Mouse (Mus musculus): ENCODE measurements at regions not wholly inside any gene's neighbourhood (a gene's known extent, or its start where the extent isn't known, plus 50 kb on each side); places are given as distances from the start of the nearest gene placed in this dataset.

DNA sequence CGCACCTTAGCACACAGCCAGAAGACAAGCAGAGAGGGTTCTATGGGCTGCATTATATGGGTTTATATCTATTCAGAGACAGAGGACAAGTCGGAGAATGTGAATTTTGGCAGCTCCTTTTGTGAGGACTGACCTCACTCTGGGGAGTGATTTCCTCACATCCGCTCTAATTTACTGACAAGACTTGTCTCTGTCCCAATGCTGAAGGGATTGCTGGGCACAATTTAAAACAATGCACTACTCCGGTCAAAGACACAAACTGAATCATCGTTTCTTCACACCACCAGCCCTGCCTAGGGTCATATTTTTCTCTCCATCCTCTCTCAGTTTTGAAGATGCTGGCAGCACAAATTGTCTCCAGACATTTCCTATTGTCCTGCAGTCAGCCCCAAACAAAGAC lies 438.2 kb upstream of the Gm10131 start:
- peak; percentile 11 to 16 for DNase-seq

DNA sequence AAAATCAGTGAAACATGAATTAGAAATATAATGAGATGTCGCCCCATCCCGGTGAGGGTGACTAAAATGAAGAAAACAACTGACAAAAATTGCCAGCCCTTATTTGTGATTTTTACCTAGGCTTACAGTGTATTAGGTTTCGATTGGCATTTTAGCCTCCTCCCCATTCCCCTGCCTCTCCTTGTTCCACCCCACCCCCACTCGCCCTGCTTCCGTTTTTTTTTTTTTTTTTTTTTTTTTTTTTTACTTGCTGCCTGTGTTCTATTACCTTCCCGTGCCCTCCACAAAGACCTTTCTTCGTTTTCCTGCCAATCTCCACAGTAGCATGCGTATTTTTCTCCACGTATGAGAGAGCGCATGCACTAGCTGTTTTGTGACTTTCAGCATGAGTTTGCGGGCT lies 435.3 kb upstream of the Gm10131 start:
- DNase-seq: no peak

DNA sequence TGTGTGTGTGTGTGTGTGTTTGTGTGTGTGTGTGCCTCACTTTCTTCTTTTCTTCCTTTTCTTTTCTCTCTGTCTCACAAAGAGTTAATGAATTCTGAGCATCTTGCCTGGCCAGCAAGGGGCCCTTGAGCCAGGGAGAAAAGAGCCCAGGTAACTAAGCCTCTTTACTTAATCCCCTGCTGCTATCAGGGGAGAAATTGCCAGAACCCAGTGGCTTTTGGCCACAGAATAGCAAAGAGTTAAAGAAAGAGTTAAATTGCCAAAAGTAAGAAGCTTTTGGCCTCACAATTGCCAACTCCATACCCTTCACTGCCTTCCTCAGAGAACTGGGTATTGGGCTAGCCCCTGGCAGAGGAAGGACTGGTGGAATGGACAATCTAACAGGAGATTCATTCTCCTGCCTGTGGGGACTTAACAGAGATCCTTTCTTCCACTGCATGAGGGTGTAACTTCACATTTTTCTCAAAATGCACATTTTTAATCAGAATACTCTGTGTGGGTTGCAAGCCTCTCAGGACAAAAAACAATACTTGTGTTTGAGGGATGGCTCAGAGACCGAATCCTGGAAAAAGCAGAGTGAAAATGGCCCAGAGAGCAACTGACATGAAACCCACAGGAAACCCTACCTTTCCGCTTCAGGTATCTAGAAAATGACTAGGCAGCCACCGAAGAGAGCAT lies 431.0 kb upstream of the Gm10131 start:
- DNase-seq: no peak

- no peak for DNase-seq
Measured at GRCm38 (mm10) chr8:34539232-34539631, 427.7 kb upstream of the Gm10131 start.

GRCm38 (mm10) chr8:34535434-34535833 lies 423.9 kb upstream of the Gm10131 start:
- DNase-seq: no peak

DNA sequence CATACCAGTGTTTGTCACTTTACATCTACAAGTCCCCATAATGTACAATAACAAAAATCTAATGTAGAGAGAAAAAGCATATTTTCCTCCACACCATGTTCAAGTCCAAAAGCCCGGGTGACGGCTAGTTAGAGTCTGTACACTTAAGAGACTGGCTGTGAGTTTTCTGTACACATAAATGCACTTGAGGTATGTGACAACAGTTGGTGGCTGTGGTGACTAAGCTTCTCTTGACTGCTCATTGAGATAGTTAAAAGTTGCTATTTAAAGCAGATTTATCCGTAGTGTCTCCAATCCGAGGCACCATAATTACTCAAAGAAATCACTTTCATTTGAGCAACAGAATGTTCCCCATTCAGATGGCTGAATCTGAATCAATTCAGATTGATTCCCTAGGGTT lies 421.9 kb upstream of the Gm10131 start:
- DNase-seq: no peak

DNA sequence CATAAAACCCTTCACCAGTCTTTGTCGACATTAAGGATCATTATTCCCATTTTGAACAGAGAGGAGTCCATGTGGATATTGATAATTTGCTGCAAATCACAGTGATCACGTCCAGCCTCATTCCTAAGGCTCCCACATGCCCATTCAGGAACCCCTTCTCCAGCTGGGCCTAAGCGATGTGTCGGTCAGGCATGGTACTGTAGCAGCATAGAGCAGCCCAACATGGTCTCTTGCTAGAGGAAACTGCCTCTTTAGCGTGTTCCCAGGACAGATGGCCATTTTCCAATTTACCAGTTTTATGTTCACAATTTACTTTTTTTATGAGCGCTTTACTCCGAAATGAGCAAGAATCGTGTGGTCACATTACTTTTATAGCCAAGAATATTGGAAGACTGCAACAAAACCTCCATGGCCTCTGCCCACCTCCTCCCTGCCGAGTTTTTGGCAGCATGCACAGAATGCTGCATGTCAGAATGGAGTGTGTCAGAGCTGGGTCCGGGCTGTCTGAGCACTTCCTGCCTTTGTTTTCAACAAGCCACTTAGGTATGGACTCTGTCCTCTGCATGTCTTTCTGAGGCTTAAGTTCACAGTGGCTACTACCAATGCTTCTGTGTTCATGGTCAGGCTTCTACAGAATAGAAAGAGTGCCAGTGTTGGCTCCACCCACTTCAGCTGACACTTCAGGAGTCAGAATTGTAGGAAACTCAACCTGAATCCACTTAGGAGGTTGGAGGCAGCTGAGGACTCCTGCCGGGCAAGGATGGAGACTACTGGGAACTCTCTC lies 419.6 kb upstream of the Gm10131 start:
- DNase-seq: peak in 1 of 2 experiments; percentile 22

DNA sequence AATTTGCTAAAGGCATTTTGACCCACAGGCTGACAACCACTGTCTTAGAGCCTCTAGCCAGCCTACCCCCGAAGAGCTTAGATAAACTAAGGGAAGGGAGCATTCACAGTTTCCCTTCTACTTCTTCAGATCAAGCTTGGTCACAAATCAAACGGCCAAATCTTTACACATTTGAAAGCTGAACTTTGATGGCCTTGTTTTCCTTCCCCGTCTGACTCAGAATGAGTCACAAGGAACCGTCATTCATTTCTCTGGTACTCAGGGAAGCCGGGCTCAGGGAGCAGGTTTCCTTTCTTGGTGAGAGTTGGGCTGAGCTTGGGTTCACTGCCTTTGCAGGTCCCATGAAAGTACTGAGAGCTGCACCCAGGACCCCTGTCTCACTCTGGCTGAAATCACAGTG lies 418.5 kb upstream of the Gm10131 start:
- peak; percentile 51 to 63 for DNase-seq

- no peak for DNase-seq
Measured at GRCm38 (mm10) chr8:34529452-34529851, 417.9 kb upstream of the Gm10131 start.

GRCm38 (mm10) chr8:34528213-34528612 lies 416.7 kb upstream of the Gm10131 start:
- no peak for DNase-seq

- no peak for DNase-seq
Measured at GRCm38 (mm10) chr8:34525231-34525630, 413.7 kb upstream of the Gm10131 start.

DNA sequence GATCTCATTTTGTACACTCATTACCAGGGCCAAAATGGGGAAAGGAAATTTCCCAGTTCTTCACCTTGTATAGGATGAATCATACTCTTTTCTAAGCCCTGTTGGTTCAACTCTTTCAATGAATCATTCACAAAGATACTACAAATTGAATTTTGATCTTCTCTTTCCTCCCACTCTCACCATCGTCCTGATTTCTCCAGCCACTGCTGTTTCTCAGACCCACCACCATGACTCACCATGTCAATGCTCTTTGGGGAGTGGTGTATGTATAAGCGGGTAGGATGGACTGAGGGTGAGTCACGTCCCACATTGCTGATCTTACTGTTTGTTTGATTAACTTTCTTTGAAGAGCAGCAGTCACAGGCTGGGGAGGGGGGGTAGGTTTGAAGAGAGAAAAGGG lies 412.3 kb upstream of the Gm10131 start:
- no peak for DNase-seq

- no peak for DNase-seq
Measured at GRCm38 (mm10) chr8:34521316-34521715, 409.8 kb upstream of the Gm10131 start.

DNA sequence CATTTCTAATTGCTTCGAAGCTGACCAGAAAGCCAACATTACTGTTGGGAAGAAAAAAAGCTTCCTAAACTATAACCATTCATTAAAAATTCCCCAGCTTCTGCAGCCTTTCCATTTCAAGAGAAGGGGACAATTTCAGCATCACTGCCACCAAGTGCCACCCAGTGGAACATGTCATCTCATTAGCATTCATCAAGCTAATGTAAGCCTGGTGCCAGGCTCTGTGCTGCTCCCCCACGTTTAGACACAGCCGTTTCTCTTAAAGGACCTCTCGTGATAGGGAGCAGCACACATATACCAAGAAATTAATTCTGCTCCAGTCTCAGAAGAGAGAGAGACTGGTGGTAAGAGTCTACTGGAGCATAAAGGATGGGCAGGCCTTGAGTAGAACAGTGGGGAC lies 409.1 kb upstream of the Gm10131 start:
- DNase-seq: no peak

- DNase-seq: no peak
Measured at GRCm38 (mm10) chr8:34513459-34514090, 402.0 kb upstream of the Gm10131 start.

GRCm38 (mm10) chr8:34505829-34506555 lies 394.5 kb upstream of the Gm10131 start:
- DNase-seq: no peak

DNA sequence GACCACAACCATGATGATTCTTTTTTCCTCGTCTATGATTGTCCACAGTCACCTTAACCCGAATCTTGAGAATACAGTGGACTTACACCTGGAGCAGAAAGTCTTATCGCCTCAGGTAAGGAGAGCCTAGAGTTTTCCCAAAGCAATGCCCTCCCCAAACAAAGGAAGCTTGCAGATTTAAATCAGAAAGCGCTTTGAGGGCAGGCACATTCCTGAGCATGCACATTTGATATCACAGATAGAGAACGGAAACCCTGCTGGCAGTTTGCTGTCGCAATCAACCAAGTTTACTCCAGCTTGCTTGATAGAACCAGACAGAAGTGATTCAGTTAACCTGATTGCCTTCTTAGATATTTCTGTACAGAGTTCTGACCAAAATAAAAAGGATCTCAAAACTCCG lies 393.6 kb upstream of the Gm10131 start:
- no peak for DNase-seq

GRCm38 (mm10) chr8:34502606-34503162 lies 391.1 kb upstream of the Gm10131 start:
- DNase-seq: no peak

- DNase-seq: no peak
Measured at GRCm38 (mm10) chr8:34499196-34499595, 387.7 kb upstream of the Gm10131 start.

- no peak for DNase-seq
Measured at GRCm38 (mm10) chr8:34496751-34497150, 385.2 kb upstream of the Gm10131 start.

DNA sequence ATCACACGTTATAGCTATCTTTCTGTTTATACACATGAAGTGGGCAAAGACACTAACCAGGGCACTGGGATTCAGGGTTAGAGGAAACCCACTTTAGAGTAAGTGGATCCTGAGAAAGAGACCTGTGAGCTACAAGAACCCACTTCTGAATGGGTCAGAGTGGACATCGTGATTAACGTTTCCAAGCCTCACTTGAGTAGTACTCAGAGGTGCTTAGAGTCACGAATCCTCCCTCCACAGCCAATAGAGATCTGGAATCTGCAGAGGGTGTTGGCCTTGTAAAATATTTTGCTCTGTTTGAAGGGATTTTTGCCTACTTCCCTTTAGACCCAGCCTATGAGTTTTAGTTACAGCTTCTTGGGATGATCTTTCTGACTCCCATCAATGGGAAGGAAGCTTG lies 384.4 kb upstream of the Gm10131 start:
- DNase-seq: no peak

DNA sequence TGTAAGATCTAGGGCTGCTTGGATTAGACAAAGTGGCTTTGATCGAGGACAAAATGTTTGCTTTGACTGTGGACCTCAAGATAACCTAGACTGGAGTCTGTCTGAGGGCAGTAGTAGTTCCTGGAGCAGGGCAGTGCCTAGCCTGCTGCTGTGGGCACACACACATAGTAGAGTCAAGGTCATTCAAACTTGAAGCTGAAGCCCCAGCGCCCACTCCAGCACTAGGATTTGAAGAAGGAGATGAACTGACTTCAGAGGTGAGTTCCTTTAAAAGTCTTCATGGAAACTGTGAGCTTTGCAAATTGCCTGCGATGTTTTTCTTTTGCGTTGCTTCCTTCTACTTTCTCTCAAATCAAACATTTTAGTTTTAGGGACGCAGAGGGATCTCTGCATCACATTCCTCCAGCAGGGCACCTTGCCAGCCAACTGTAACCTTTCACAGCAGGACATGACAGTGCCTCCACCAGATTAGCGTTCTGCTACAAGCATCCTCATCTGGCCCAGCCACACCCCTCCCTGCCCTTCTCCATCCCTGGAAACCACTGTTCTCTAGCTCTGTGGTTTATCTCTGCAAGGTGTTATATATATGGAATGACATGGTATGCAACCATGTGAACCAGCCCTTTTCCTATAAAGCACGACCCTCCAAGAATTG lies 377.3 kb upstream of the Gm10131 start:
- DNase-seq: no peak
